Mouse (Mus musculus) intestine, postnatal 0 days (tissue): ENCODE measurements at regions not wholly inside any gene's neighbourhood (a gene's known extent, or its start where the extent isn't known, plus 50 kb on each side); places are given as distances from the start of the nearest gene placed in this dataset.

Experiments used
- ATAC-seq: fragments of 200-750 bp; cut with Nextera tagmentation; 2 replicates; pipeline ENCODE4 v1.8.0; 2017; ENCODE audit warnings: mild to moderate bottlenecking, moderate TSS enrichment, moderate library complexity
- H3K27ac ChIP-seq: fragments of 300-500 bp; sonication (generic); 2 replicates; pipeline ENCODE4 v1.5.1; 2014; ENCODE audit warnings: mild to moderate bottlenecking, low read depth, low read length, moderate library complexity
- H3K27me3 ChIP-seq: fragments of 300-500 bp; sonication (generic); replicated peaks from 2 replicates; pipeline ENCODE4 v1.6.1; 2014; ENCODE audit warnings: low read length, mixed read lengths; ENCODE audit not compliant: control insufficient read depth, insufficient read depth
- H3K36me3 ChIP-seq: fragments of 300-500 bp; sonication (generic); 2 replicates; pipeline ENCODE4 v1.6.1; 2014; ENCODE audit warnings: mild to moderate bottlenecking, moderate library complexity; ENCODE audit not compliant: control insufficient read depth, insufficient read depth
- H3K4me1 ChIP-seq: fragments of 300-500 bp; sonication (generic); replicated peaks from 2 replicates; pipeline ENCODE4 v1.6.1; 2014; ENCODE audit warnings: antibody characterized with exemption, low read length, mixed read lengths; ENCODE audit not compliant: control insufficient read depth, insufficient read depth
- H3K4me2 ChIP-seq: fragments of 300-500 bp; sonication (generic); replicated peaks from 2 replicates; pipeline ENCODE4 v1.6.1; 2014; ENCODE audit warnings: low read depth, mild to moderate bottlenecking, moderate library complexity
- H3K4me3 ChIP-seq: fragments of 300-500 bp; sonication (generic); 2 replicates; pipeline ENCODE4 v1.5.1; 2014; ENCODE audit warnings: low read depth, low read length
- H3K9ac ChIP-seq: fragments of 300-500 bp; sonication (generic); 2 replicates; pipeline ENCODE4 v1.6.1; 2014; ENCODE audit warnings: mild to moderate bottlenecking, low read depth, low read length
- H3K9me3 ChIP-seq: fragments of 300-500 bp; sonication (generic); 2 replicates; pipeline ENCODE4 v1.6.1; 2016; ENCODE audit warnings: mixed run types; ENCODE audit not compliant: control insufficient read depth
- CTCF ChIP-seq: sonication (generic); IDR thresholded peaks from 2 replicates; pipeline ENCODE4 v1.5.1; 2016; ENCODE audit warnings: low read depth, mild to moderate bottlenecking, control low read depth, antibody characterized with exemption, moderate library complexity
- WGBS: fragments of 180-500 bp; shearing (Covaris S2); extraction: QIAGEN DNeasy Blood & Tissue Kit; methylation state at CpG from one replicate; pipeline ENCODE4 v1.1.7; 2014; 5-methylcytosine and 5-hydroxymethylcytosine counted together

DNA sequence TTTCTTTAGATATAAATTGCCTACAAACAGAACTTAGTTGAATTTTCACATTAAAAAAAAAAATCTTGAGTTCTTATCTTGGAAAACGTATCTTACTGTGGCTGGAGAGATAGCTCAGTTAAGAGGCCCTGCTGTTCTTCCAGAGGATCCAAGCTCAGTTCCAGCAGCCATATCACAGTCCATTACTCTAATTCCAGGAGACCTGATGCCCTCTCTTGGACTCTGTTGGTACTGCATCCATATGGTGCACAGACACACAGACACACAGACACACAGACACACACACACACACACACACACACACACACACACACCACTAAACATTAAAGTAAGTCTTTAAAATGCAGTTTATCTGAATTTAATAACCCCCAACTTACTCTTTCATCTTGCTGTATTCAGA lies 132.7 kb upstream of the Nr4a3 start:
- H3K4me1 ChIP-seq: no peaks in the 10 kb centered on the region
- ATAC-seq: no peak
- H3K4me2 ChIP-seq: no peak overlapping the region
- no peak overlapping the region for H3K9ac ChIP-seq
- 65% methylated on average over 1 of the region's 1 CpGs for WGBS
- H3K27me3 ChIP-seq: no peaks in the 10 kb centered on the region
- no peaks in the 10 kb centered on the region for H3K9me3 ChIP-seq
- no peak overlapping the region for H3K4me3 ChIP-seq
- no peaks in the 10 kb centered on the region for H3K36me3 ChIP-seq
- peak; percentile 52 for TF ChIP-seq CTCF
- no peak overlapping the region for H3K27ac ChIP-seq

DNA sequence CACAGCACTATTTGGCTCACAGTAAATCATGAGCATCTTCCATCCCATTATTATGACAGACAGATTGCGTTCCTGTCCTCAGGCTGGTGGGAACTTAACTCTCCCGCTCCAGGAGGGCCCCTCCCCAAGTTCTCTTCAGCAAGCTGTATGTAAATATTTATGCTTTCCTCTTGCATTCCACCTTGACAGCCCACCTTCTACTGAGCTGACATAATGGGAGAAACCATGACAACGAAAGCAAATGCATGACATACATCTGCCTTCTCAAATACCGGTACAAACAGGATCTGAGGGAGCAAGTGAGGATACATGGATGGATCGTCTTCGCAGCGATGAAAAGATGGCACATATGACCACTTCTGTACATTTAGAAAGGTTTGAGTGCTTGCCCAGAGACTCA lies 125.4 kb upstream of the Nr4a3 start:
- no peaks in the 10 kb centered on the region for H3K27me3 ChIP-seq
- H3K27ac ChIP-seq: no peak overlapping the region
- no peak overlapping the region for H3K4me3 ChIP-seq
- no peaks in the 10 kb centered on the region for H3K9me3 ChIP-seq
- WGBS: 47% methylated on average over 7 of the region's 7 CpGs
- H3K36me3 ChIP-seq: no peaks in the 10 kb centered on the region
- H3K4me2 ChIP-seq: no peak overlapping the region
- no peak overlapping the region for H3K9ac ChIP-seq
- H3K4me1 ChIP-seq: no peaks in the 10 kb centered on the region
- no peak for ATAC-seq
- no peak for TF ChIP-seq CTCF

DNA sequence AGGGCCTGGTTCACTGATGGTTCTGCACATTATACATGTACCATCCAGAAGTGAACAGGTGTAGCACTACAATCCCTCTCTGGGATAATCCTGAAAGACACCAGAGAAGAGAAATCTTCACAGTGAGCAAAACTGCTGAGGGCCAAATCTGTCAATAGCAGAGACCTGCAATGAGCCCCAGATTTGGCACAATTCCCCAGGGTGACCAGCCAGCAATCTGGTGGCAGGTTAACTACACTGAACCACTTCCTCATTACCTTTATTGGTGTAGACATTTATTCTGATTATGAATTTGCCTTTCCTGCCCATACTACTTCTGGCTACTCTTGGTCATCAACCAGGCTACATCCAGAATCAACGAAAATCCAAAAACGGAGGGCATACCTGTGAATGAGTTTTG lies 113.5 kb upstream of the Nr4a3 start:
- no peak for TF ChIP-seq CTCF
- no peaks in the 10 kb centered on the region for H3K4me1 ChIP-seq
- no peak overlapping the region for H3K4me2 ChIP-seq
- H3K27ac ChIP-seq: no peak overlapping the region
- no peaks in the 10 kb centered on the region for H3K27me3 ChIP-seq
- ATAC-seq: no peak
- no peak overlapping the region for H3K4me3 ChIP-seq
- H3K9ac ChIP-seq: no peak overlapping the region
- WGBS: 89% methylated on average over 2 of the region's 2 CpGs
- H3K9me3 ChIP-seq: no peaks in the 10 kb centered on the region
- no peaks in the 10 kb centered on the region for H3K36me3 ChIP-seq

DNA sequence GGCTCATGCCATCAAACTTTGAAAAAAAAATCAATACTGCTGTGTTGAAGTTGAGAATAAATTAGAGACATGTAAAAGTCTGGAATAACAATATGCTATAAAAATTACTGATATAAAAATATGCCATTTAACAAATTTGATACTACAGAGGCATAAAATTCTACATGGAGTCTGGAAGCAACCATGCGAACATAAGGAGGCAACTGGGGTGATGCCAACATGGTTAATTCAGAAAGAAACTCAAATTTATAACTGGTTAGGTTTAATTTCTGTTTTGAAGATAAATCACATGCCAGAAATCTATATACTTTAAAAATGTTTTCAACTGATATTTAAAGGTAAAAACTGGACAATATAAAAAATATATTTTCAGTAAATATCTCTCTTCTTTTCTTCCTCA lies 111.4 kb upstream of the Nr4a3 start:
- Histone ChIP-seq H3K36me3 (no peaks in the 10 kb centered on the region), H3K27me3 (no peaks in the 10 kb centered on the region), H3K4me2 (no peak overlapping the region), H3K9me3 (no peaks in the 10 kb centered on the region), H3K4me3 (no peak overlapping the region), H3K9ac (no peak overlapping the region), H3K27ac (no peak overlapping the region), H3K4me1 (no peaks in the 10 kb centered on the region)
- 84% methylated on average over 1 of the region's 1 CpGs for WGBS
- no peak for ATAC-seq
- no peak for TF ChIP-seq CTCF

DNA sequence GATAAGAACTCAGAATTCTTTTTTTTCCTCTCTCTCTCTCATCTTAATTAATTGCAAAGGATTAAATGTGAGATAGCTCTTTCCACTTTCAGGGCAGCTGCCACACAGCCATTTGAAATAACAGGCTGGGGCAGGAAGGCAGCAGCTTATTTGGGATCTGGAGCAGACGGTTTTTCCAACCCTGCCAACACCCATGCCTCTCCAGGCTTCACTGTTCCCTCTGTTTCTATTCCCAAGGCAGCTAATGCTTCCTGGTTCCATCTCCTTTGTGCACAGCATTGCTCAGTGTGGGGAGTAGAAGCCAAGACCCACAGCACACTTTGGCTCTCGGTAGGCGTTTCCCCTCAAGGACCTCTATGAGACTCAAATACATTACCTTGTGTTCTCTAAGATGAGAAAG lies 109.4 kb upstream of the Nr4a3 start:
- Histone ChIP-seq H3K9me3 (no peaks in the 10 kb centered on the region), H3K4me3 (no peak overlapping the region), H3K27me3 (no peaks in the 10 kb centered on the region), H3K4me1 (no peaks in the 10 kb centered on the region), H3K36me3 (no peaks in the 10 kb centered on the region), H3K9ac (no peak overlapping the region), H3K27ac (no peak overlapping the region), H3K4me2 (no peak overlapping the region)
- ATAC-seq: no peak
- WGBS: 92% methylated on average over 3 of the region's 3 CpGs
- TF ChIP-seq CTCF: no peak

DNA sequence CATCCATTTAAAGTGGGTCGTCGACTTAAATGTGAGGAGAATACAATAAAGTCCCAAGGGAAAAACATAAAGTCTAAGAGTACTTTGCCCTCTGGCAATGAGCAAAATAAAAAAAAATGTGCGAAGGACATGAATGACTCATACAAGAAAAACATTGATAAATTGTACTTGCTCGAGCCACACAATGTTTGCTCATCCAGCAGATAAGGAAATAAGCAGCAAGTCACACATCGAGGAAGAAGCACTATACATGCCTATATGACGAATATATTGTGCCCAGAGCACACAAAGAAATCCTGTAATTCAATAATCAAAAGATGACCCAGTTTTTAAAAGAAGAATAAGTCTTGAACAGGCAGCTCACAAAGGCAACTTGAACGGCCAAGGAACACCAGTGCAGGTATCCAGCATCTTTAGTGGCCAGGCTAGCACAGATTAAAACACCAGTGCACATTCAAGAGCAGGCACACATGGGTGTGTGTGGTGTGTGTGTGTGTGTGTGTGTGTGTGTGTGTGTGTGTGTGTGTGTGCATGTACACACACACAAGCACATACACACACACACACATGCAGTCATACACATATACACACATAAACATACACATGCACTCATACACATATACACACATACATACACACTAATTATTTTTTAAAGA lies 108.4 kb upstream of the Nr4a3 start:
- no peak for TF ChIP-seq CTCF
- Histone ChIP-seq H3K4me1 (no peaks in the 10 kb centered on the region), H3K9ac (no peak overlapping the region), H3K4me2 (no peak overlapping the region), H3K4me3 (no peak overlapping the region), H3K27ac (no peak overlapping the region), H3K9me3 (no peaks in the 10 kb centered on the region), H3K36me3 (no peaks in the 10 kb centered on the region), H3K27me3 (no peaks in the 10 kb centered on the region)
- peak; percentile 92 for ATAC-seq
- WGBS: 28% methylated on average over 7 of the region's 7 CpGs
